Mouse (Mus musculus) liver, postnatal 0 days (tissue): Measurements from ENCODE around the gene Myl7.

Source experiments
- CTCF ChIP-seq: sonication (generic); IDR thresholded peaks from 2 replicates; pipeline ENCODE4 v1.5.1; 2016; ENCODE audit warnings: antibody characterized with exemption, low read depth
- EP300 ChIP-seq: IDR thresholded peaks from 2 replicates; pipeline ENCODE4 v1.6.1; 2016; ENCODE audit warnings: antibody characterized with exemption, low read depth, mild to moderate bottlenecking

DNA sequence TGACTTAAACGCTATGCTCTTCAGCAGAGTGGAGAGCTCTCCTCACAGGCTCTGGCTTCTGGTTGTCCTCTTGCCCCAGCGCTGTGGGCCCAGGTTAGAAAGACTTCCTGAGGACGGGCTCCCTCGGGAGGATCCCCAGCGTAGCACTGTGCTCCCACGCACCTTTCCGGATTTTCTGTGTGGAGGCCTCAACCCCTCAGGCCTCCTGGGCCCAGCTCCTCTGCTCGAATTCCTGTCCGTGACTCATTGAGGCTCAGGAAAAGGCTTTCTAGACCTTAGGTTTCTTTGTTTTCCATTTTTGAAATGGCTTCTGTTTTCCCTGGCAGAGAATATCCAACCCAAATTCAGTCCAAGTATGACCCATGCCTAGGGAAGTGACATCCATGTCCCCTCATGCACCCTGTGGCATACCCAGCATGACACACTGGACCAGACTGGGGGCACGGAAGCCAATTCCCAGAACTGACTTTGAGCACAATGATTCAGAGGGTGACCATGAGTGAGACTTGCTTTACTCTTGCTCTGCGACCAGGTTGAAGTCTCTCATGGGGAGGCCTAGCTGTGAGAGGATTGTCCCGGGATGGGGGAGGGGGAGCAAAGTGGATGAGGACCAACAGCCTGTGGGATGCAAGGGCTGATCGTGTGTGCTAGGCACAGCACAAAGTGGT lies 38.6 kb downstream of the Myl7 start:
- TF ChIP-seq CTCF (no peak), EP300 (no peak)
